Mouse (Mus musculus) right cerebral cortex, postnatal 10 days (tissue): ENCODE results near the gene Nrp1.

ENCODE experiments used
- DNase-seq, 2 experiments: peaks; one replicate each; pipeline ENCODE4 v3.0.0; 2021; ENCODE audit warnings: low spot score in 2 of 2

The Nrp1 gene

DNA sequence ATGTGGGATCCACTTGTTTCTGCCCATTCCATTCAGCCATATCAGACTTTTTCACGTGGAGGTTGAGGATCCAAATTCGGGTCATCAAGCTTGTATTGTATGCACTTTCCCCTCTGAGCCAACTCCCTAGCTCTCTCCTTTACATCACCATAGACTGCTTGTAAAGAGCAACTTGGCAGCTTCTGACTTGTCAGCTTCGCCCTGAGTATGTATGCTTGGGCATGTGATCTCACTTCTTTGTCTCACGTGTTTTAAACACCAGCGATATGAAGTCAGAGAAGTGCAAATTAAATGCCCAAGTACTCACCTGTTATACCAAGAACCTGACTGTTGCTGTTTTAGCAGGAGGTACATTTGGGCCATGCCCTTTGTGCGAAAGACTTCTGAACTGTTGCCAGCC, 12.6 kb downstream of the Nrp1 start:
- no peak for DNase-seq

- DNase-seq, result no peak
Observed at GRCm38 (mm10) chr8:128371789-128372188, 13.4 kb downstream of the Nrp1 start.

GRCm38 (mm10) chr8:128372724-128373123, 14.3 kb downstream of the Nrp1 start:
- DNase-seq, result no peak

DNA sequence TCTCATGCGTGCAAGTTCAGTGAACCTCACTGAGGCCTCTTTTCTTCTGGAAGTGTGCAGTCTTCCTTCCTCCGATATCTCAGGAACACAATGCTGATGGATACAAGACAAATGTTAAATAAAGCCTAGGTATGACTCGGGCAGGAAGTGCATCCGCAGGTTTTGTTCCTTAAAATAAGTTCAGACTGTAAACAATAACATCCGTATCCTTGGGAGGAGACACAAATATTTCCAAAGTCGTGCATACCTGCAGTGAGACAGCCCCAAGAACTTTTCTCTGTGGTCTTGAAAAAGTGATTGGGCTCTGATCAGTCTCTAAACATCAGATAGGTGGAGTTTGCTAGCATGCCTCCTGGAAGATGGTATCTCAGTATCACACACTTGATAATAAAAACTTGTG, 15.0 kb downstream of the Nrp1 start:
- DNase-seq, result no peak

- DNase-seq, result no peak
Observed at GRCm38 (mm10) chr8:128375291-128375690, 16.9 kb downstream of the Nrp1 start.

DNA sequence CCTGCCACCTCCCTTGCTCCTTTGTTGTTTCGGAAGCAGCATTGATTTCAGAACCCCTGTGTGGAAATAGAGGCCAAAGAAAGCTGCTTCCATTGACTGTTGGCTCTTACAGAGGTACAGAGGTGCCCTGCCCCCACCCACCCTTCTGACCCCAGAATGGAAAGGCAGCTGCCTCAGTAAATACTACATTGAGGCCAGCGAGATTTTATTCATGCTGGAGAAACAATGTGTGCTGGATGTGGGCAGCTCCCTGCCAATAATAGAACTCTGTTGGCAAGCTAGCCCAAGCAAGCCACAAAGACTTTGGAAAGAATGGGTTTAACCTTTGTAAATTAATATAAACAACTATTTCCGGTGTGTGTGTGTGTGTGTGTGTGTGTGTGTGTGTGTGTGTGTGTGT, 24.8 kb downstream of the Nrp1 start:
- DNase-seq, result peak in 1 of 2 experiments; percentile 30

- DNase-seq, result no peak
Observed at GRCm38 (mm10) chr8:128384366-128384765, 26.0 kb downstream of the Nrp1 start.

DNA sequence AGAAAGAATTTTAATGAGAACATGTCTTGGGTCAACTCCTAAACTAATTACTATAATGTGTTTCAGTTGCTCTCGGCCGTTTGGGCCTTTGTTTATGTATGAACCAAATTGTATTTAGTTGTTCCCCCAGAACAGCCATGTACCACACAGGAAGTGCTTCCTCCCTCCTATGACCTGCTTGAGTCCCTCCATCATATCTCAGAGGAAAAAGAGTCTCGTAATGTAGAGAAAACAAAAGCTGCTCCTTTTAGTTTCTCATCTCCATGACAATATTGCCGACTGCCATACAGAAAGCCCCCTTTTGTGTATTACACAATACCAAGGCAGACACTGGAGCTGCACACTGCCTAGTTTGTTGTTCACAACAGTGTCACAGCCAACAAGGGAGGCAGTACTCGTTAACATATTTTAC, 26.5 kb downstream of the Nrp1 start:
- no peak for DNase-seq

DNA sequence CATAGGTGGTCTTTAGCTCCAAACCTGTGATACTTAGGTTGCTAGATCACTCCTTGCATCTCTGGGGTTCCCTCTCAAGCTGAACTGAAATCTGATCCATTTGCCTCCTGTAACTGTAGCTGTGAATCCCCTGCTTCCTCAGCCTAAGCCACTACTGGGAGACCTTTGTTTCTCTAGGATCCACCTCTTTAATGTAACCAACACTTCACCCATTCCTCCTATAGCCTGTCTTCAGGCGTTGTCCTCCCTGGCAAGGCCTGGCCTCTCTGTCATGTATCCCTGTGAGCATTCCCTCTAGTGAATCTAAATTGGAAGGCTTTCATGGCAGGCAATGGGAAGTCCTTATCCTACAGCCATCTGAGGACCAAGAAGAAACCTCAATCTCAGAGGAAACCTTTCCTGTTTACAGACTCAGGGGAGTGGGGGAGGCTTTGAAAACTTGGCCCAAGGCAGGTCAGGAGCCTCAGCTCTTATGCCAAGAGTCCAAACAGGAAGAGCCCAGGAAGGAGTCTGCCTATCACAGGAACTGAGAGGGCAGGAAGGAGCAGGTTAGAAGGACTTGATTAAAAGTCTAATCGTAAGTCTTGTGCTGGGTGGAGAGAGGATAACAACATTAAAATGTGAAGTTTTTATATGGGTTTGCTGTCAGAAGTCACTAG, 28.7 kb downstream of the Nrp1 start:
- no peak for DNase-seq

GRCm38 (mm10) chr8:128390759-128391158, 32.4 kb downstream of the Nrp1 start:
- DNase-seq, result no peak

GRCm38 (mm10) chr8:128391182-128391760, 32.9 kb downstream of the Nrp1 start:
- no peak for DNase-seq

GRCm38 (mm10) chr8:128394671-128395193, 36.3 kb downstream of the Nrp1 start:
- DNase-seq, result no peak

DNA sequence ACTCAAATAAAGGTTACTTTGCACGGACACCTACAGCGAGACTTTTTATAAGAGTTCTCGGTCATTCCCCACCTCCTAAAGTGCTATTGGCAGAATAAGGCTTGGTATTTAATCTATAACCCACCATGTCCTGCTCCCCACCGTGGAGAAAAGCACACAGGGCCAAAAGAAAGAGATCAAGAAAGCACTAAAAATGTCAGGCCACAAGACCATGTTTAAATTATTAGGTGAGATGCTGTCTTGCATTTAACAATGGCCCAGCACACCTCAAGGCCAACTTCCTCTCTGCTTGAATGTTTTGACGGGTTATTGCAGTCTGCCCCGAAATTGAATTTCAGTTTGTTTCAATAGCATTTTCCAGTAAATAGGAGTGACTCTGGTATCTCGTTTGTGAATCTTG, 38.6 kb downstream of the Nrp1 start:
- DNase-seq, result no peak

GRCm38 (mm10) chr8:128397441-128397840, 39.0 kb downstream of the Nrp1 start:
- no peak for DNase-seq

GRCm38 (mm10) chr8:128398472-128399091, 40.2 kb downstream of the Nrp1 start:
- no peak for DNase-seq

DNA sequence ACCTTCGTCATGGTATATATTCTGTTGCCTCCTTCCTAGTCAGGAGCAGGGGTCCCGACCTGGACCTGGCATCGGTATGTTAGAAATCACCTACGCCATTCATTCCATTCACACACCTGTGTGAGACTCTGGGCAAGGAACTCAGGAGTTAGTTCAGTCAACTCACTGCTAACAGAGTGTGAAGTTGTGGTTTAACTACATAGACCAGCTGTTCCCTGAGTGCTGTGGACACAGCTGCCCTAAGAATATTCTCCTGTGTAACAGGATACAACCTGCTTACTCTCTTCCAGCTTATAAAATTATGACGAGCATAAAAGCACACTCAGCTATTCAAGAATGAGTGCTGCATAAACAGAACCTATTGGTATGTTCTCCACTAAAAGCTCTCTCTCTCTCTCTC, 41.9 kb downstream of the Nrp1 start:
- no peak for DNase-seq

- peak in 1 of 2 experiments; percentile 35 for DNase-seq
Observed at GRCm38 (mm10) chr8:128404876-128405275, 46.5 kb downstream of the Nrp1 start.

DNA sequence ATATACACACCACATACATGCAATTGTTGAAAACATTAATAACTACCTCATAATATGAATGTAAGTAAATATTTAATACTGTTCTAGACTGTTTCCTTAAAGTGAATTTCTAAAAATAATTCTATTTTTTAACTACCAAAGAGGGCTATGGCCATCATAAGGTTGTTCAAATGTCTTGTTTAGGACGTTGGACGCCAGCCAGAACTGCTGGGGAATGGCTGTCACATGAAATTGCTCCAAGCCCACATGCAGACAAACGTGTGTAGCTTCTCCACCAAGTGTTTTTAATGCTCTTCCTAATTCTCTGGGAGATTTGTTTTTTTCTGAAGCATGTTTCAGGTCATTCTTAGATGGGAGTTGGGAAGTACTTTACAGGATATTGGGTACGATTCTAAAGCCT, 55.0 kb downstream of the Nrp1 start:
- no peak for DNase-seq

DNA sequence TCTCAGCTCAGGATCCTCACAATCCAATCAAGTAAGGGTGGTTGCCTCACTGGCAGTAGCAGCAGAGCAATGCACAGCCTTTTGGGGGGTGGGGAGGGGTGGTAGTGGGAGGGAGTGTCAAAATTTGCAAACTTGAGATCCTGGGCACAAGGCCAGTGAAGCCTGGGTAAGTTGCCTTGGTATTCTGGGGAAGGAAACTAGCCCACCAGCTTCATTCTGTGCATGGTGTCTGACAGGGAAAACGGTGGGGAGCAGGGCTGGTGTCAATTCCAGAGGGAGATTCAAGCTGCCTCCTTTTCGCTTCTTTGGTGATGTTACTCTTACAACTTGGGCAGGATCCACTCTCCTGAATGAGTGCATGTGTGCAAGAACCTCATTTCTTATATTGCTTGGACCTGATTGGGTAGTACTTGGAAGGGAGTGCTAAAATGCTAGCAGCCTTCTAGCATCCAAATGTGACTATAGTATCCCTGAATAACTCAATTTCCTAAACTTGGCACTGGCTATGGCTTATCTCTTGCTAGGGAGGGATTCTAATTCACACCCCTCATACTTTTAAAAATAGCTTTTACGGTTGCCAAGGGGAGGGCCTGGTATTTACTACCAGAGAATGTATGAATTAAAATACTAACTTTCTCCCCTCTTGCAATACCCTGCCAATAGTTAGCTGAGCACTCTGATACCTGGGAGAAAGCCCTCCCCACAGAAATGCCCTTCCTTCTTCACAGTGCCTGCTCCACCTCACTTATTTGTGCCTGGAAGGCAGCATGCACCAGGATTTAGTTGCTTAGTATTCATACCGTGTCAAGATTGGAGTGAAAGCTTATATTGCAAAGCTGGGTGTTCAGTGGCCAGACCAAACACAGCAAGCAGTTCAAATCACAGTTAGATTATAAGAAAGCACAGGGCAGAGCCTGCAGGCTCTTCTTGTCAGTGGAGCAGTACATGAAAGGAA, 57.6 kb downstream of the Nrp1 start:
- DNase-seq, result peak; percentile 87 to 93

DNA sequence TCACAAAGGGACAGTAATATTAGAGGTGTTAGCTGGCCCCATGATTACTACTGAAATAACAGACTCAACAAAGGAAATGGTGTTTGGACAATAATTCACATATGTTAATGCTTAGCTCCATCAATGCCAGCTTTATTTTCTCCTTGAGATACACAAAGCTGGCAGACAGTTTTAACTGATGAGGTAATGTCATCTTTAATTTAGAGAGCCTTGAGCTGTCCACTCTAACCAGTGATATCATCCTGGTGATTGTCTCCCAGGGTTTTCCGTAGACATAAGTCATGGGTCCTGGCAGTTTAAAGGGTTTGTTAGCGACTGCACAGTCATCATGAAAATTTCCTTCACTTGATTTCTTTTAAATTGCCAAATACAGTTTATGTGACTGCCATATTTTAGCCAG, 58.5 kb downstream of the Nrp1 start:
- no peak for DNase-seq

- no peak for DNase-seq
Observed at GRCm38 (mm10) chr8:128417956-128418796, 59.8 kb downstream of the Nrp1 start.
